Mouse (Mus musculus) erythroid progenitor cell, adult 5-6 weeks (primary cell): ENCODE results near the gene Siglece. TPM values are rescaled to one million over a fixed set of nuclear protein-coding genes. Genes with fewer than 3 reads are reported as not detected.
A peak's percentile ranks its signal among the peaks of the same experiment; 100 is the strongest.
"Not testable (repeated sequence)": the region's sequence is repeated elsewhere in the genome, so short reads cannot be mapped to it uniquely, and the experiment has no call there.

Source experiments
- ATAC-seq: replicated peaks from 2 replicates; pipeline ENCODE4 v1.8.0; 2016; ENCODE audit warnings: moderate number of reproducible peaks, mild to moderate bottlenecking, moderate TSS enrichment, inconsistent platforms; ENCODE audit not compliant: poor library complexity, low FRiP score, severe bottlenecking
- total RNA-seq, 2 experiments: library from RNA; stranded (forward) in 1 of 2; stranded (reverse) in 1 of 2; fragments of 150-400 nt in 1 of 2; fragments of 186-747, 209-891 nt in 1 of 2; gene quantifications; 2 replicates each; pipeline versions ENCODE4 v1.2.3 to v1.2.4; 2015 to 2017; ENCODE audit warnings: low replicate concordance in 2 of 2

The Siglece gene
- total RNA-seq (2015; ENCODE audit: low replicate concordance) (5.8 and 7.1 TPM in 2 replicates), total RNA-seq (2017; ENCODE audit: low replicate concordance) (3.9 and 8.8 TPM in 2 replicates)

DNA sequence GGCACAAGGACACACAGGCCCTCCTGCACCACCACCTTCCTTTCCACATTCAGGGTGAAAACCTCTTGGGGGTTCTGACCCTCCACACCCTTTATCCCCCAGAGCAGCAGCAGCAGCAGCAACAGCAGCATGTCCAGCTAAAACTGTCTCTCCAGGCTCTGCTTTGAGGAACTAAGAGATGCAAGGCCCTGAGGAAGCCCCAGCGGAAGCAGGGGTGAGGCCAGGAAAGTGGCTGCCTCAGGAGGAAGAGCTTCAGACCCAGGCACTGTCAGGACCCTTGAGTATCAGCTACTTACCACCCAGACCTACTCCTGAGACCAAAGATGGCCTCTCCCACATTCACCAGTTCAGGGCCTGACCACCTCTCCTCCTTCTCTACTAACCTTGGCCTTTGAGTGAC, at the start of gene Siglece:
Gene Siglece (minus strand): TSS at position 160 of the 400 bp plus-strand sequence.
- ATAC-seq: no peak

DNA sequence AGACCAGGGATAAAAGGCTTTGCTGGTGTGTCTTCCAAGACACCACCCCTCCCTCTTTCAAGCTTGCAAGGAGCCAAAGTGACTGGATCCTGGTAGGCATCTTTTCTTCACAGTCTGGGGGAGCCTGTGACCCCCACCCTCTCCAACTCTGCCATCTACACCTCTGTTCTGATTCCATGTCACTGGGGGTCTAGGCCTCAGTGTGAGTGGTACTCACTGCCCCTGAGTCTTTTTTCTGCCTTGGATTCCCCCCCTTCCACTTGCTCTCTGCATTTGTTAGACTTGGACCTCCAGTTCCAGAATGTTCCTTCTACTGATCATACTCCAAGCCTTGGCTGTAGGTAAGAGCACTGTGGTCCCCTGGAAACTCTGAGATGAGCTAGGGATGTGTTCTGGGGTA, 30.2 kb upstream of the Siglece start, which contains the start of gene Klk14:
Gene Klk14 (plus strand): TSS at position 301 of the 400 bp plus-strand sequence.
- ATAC-seq: no peak

DNA sequence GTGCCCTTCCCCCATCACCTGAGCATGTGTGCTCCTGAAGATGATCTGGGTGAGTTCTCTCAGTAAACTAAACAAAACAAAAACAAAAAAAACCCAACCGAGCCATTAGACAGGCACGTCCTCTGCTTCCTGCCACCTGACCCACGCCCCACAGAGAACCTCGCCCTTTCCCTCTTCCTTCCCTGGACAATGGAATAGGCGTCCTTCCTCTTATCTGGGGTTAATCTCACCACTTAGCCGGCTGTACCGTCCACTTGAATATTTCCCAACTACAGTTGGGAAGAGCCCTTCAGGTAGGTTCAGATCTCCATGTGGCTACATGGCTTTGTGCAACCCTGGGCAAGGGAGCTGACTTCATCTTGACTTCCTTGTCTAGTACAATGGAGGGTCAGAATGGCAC, 25.1 kb upstream of the Siglece start:
- ATAC-seq: no peak

DNA sequence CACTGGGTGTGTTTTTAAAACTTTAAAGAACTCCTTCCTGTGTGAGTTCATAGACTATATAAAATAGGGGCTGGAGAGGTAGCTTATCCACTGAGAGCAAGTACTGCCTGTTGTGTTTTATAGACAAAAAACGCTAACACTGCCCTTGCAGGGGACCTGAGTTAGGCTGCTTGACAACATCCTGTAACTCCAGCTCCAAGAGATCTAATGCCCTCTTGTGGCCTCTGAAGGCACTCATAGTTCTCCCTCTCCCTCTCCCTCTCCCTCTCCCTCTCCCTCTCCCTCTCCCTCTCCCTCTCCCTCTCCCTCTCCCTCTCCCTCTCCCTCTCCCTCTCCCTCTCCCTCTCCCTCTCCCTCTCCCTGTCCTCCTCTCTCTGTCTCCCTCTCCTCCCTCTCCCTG, 22.6 kb upstream of the Siglece start:
- ATAC-seq: not testable (repeated sequence)

DNA sequence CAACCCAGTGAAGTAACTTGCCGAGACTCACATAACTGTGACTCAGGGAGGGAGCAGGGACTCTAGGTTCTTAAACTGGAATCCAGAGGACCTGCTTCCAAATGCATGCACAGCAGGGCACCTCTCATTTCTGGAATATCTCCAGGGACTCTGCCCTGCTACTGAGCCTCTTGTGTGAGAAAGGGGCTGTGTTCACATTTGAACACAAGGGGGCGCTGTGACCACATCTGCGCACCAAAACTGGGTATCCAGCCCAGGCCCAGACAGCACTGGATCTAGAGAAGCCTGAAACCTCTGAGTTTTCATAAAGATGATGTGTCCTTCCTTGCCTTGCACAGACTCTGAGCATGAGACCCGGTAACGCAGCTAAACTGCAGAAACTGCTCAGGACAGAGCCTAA, 21.0 kb upstream of the Siglece start:
- ATAC-seq: no peak

DNA sequence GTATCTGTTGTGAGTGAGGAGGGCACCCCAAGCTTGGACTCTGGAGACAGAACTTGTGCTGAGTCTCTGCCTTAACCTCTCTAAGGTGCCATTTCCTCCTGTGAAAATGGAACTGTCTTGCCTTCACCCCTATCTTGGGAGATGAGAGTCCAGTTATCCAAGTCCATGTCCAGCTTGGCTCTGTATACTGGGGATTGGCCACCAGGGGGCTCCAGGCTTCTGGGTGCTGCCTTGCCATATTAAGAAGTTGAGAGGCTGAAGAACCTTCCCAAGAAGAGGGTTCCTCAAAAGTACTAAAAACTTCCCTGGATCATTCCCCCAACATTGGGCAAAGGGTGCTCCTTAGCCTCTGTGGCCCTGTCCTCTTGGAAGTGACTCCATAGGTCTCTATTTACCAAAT, 18.6 kb upstream of the Siglece start:
- ATAC-seq: no peak

DNA sequence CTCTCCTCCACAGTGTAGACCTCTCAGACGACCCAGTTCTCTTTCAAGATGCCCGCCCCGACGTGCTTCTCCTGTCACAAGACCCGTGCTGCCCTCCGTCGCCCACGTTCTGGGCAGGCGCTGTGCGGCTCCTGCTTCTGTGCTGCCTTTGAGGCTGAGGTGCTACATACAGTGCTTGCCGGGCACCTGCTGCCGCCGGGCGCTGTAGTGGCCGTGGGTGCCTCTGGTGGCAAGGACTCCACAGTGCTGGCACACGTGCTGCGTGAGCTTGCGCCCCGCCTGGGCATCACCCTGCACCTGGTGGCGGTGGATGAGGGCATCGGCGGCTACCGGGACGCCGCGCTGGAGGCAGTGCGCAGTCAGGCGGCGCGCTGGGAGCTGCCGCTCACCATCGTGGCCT, 15.1 kb upstream of the Siglece start:
- ATAC-seq: no peak

DNA sequence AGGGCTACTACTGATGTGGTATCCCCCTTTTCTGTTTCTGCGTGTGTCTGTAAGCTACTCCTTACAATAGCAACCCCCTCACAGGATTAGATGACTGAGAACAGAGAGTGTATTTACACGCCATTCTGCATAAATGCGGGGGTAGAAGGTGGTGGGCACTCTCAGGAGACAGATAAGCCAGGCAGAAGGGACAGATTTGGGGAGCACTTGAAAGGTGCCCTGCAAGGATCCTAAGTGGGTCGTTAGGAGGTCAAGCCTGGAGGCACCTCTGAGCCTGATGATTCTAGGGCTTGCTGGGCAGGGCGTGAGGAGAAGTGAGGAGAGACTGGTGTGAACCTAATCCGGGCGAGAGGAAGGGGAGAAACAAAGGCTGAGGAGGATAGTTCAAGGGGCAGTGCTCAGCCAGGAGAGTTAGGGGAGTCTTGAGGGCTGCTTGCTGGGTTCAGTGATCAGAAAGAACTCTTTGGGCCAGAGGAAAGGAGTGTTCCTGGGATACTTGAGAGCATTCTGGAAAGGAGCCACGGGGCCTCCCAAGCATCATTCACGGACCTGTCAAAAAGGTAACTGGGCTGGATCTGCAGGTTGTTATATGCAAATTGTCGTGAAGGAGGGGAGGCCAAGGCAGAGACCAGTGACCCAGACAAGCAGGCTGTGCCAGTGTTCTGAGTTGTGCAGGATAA, 12.8 kb upstream of the Siglece start:
- ATAC-seq: no peak

DNA sequence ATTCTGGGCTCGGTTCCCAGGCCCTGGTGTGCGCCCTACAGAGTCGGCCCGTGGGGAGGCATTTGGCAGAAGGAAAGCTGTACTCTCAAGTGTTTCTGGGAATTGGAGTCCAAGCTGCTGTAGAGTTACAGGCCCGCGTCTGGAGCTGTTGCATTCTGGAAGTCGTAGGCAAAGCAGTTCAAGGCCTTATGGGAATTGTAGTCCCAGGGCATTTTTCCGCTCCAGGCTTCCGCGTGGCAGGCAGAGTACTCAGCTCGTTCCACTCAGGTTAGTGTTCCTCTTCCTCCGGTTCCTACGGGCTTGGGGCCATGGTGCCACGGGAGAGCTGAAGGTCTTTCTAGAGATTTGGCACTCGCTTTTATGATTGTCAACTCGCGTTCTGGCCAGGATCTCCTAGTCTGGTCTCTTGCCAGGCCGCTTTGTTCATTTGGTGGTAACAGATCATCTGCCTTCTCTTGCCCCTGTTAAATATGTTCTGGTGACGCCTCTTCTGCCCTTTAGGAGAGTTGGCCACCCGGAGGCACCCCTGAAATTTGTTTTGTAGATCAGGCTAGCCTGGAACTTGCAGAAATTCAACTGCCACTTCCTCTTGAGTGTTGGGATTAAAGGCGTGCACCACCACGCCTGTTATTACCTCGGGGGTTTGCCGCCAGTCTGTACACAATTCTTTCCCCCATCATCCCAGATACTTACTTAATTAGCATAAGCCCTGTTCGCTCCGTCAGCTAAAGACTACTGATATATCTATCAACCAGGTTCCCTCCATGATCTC, 12.0 kb upstream of the Siglece start, which contains the start of gene Ctu1:
Gene Ctu1 (plus strand): TSS at position 208 of the 772 bp plus-strand sequence.
- peak; percentile 71 for ATAC-seq

DNA sequence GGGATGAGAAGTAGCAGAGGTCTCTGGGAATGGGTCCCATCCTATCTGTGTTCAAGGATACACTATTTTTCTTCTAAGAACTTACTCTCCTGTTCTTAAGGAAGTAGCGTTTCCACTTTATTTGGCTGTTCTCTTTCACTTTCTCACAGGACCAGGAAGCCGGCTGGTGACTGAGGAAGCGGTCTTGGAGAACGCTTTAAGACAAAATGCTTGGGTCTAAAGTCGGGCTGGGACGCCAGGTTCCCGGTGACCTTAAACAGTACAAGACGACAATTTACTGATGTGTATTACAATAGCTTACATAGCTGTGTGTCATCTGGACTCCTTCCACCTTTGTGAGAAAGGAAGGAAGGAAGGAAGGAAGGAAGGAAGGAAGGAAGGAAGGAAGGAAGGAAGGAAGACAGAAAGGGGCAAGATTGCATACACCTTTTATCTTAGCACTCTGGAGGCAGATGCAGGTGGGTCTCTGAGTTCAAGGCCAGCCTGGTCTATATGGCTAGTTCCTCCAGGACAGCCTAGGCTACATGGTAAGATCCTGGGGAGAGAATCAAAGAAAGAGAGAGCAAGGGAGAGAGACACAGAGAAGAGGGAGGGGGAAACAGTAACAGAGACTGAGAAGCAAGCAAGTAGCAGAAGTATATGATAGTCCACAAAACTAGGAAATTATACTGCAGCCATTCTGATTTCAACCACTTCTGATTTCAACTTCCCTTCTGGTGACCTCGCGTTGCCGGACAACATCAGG, 11.3 kb upstream of the Siglece start:
- no peak for ATAC-seq

DNA sequence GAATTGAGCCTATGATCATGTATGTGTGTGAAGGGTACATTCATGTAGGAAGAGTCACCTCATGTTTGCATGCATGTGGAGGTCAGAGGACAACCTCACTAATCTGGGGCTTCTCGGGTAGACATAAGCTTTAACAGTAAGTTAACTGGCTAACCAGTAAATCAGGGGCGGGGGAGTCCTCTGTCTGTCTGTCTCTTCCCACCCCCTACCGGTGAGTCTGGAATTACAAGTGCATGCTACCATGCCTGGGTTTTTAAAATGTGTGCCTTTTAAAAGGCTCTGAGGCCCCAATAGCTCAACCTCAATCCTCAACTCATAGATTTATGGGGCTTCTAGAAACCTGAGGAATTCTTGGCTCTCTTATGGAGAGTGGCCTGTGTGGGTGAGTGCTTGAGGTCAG, 8.6 kb upstream of the Siglece start:
- no peak for ATAC-seq

DNA sequence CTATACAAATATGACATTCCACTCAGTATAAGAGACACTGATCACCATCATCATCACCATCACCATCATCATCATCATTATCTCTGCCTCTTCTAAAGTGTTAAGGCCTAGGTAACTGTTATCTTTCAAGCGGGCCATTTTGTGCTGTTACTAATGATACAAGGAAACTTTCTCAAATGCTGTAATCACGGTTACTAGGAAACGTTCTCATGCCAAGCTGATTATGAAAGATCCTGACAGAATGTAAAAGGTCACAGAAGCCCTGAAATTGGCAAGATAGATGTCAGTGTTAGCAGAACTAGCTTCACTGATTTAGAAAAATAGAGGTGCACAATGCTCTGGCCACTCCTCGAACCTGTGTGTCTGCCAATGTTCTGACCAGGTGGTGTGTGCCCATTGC, 7.3 kb upstream of the Siglece start:
- not testable (repeated sequence) for ATAC-seq

DNA sequence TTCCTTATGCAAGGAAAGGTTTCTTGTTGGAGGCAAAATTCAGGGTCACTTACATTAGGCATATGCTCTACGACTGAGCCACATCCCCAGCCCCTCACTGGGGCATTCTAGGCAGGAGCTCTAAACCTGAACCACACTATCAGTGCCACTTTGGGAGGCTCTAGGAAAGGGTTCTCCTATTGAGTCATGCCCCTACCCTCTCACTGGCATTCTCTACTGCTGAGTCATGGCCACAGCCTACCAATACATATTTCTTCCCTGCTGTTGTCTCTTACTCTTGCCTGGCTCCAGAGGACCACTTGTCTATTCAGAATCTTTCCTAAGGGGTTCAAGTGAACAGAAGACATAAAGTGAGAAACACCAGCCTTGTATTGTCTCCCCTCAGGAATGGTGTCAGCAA, 2.8 kb upstream of the Siglece start:
- no peak for ATAC-seq

DNA sequence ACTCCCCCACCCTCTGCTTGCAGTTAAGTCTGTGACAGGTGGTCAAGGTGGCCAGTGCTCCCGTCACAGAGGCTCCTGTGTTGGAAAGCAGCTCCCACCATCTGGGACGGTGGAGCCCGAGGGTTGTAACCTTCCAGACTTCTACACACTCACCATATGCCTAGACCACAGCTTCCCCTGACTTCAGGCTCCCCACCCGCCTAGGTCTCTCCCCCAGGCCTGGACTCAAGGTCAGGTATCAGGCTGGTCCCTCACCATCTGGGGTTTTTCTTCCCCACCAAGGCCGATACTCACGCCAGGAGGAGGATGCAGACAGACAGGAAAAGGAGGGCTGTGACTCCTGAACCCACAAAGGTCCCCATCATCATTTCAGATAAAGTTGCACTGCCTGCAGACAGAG, 3.7 kb downstream of the Siglece start:
- ATAC-seq: no peak

DNA sequence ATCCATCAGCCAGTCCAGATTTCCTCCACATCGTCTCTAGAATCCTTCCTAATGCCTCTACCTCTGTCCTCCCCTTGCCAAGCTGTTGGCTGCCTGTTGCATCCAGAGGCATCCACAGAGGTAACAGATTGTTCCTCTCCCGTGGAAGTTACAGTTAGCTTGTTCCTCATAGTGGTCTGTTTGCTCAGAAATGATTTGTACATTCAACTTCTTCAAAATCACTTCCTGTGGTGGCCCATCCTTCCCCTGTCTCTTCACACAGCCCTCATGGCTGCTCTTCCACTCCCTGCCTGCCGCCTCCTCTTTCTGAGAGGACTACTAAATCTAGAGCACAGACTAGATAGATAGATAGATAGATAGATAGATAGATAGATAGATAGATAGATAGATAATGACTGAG, 5.4 kb downstream of the Siglece start:
- no peak for ATAC-seq

DNA sequence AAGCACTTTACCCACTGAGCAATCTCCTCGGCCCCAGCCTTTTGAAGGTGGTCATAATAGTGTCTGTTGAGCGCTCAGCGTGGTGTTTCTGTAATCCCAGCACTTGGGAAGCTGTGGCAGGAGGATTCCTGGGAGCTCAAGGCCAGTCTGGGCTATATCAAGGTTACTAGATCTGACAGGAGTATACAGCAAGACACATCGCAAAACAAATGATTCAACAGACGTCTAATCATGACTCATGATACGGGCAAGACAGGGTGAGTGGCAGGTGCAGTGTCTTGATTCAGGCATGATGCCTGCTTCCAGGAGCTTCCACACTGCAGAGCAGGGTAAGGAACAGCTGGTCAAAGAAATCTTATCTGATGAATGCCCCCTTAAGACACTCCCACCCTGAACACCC, 7.3 kb downstream of the Siglece start:
- ATAC-seq: no peak

DNA sequence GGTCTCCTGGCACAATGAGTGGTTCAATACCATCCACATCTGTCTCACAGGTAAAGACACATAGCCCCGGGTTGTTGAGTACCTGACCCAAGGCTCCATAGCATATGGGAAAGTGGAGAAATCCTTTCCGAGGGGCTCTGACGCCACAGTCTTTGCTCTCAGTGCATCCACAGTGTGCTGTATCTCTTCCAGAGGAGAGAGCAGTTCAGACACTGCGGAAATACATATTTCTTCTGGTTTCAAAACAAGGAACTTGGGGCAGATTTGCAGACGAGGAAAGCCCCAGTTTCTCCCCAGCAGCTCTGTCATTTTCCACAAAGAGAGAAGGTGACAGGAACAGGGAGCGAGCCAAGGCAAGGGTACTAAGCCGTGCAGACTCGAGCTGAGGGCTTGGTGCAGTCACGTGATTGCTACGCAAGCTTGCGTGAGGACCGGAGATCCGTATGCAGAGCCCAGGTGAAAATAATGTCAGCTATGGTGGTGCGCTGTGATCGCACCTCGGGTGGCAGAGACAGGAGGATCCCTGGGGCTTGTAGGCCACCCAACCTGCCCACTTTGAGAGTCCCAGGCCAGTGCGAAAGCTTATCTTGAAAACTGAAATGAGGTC, 16.8 kb downstream of the Siglece start:
- no peak for ATAC-seq

DNA sequence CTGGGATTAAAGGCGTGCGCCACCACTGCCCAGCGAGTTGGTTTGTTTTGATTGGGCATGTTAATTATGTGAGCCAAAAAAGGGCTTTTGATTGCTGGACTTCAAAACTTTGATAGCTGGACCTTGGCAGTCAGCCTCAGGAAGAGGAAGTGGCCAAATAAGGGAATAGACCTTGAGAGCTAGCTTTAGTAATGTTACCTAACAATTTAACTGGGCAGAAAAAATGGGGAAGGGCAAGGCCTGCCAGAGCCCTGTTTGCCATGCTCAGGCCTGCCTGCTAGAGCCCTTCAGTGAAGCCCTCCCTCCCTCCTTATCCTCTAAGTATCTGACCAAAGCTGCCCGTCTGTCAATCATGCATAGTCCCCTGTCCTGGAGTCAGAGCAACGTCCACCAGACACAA, 17.4 kb downstream of the Siglece start:
- no peak for ATAC-seq

DNA sequence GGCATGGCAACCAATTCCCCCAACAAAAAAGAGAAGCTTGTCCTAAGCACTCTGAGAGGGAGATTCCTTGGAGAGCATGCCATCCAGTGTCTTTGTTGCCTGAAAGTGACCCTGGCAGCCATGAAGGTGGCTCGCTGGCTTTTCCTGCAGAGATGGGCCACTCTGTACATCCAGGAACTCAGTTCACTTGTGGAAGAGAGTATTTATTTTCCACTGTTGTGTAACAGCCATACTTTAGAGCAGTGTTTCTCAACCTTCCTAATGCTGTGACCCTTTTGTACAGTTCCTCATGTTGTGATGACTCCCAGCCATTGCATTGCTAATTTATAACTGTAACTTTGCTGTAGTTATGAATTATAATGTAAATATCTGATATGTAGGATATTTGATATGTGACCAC, 22.8 kb downstream of the Siglece start:
- no peak for ATAC-seq

DNA sequence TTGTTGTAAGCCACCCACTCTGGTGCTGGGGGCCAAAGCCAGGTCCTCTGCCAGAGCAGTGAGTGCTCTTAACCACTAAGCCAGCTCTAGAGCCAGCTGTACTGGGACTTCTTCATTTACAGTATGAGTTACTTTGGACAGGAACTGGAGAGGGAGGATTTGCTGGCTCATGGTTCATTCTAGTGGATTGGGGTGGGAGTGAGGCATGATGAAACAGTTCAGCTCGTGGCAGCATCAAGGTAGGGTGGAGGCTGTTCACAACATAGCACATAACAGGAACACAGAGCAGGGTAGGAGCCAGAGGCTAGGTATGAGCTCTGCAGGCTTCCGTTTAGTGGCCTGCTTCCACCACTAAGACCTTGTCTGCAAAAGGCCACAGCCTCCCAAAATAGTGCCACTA, 23.8 kb downstream of the Siglece start:
- no peak for ATAC-seq
